Comparison of ENCODE assay signal across 9 mouse cellular contexts in the genomic region with DNA sequence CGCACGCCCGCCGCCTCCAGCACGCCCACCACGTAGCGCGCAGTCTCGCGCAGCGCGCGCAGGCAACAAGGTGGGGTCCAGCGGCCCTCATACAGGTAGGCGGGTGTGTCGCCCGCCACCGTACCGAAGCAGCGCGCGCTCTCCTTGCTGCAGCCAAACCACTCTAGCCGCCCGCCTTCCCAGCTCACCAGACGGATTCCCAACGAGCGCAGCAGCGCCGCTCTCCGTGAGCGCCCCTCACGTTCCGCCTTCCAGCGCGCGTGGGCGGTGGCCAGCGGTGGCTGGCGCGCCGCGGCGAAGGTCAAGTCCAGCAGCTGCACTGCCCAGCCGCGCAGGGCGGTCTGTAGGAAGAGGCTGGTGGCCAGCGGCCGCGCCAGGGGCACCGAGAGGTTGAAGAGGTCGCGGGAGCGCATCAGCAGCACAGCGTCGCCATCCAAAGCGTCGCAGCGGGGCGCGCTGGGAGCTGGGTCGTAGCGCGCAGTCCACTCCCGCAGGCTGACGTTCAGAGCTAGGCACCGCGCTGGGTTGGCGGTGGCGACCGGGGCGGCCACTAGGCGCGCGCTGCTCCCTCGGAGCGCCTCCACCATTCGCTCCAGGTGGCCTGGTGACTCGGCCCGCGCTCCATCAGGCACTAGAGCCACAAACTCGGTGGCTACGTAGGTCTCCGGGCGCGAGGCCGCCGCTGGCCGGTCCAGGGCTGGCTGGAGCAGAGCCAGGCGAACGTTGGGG. TPM values are rescaled to one million over a fixed set of nuclear protein-coding genes. Genes with fewer than 3 reads are reported as not detected.
DNase-seq lines count a peak whose midpoint lies in the region; ATAC-seq lines count a peak whose summit lies in the region.
"Had no signal": no experiment of that assay in that cellular context is flagged by ENCODE, and none has a peak within 500 bp of the region (broad histone marks: within the 10 kb centered on the region; RNA-seq: fewer than 3 reads in every experiment).

No protein-coding gene starts in this region.

- DNase-seq in kidney, postnatal 10 days = peak; percentile 56
- DNase-seq in kidney, adult 11 months = no peak
- DNase-seq in adrenal gland, postnatal 36 days = peak; percentile 53 to 60
- DNase-seq in embryonic facial prominence, embryonic 11.5 days (ENCODE audit: low spot score) = peak; percentile 72
- peak; percentile 80 for DNase-seq in midbrain, embryonic 14.5 days
- DNase-seq in thymus, postnatal 10 days (ENCODE audit: low spot score in 2 of 2) = no peak
- no peak for DNase-seq in thymus, postnatal 25 days

- H3K4me1 ChIP-seq in embryonic facial prominence, embryonic 11.5 days (ENCODE audit: control insufficient read depth, insufficient read depth, low read length) = peaks cover 4% of the 10 kb centered on the region
- peaks cover 20% of the 10 kb centered on the region for H3K4me1 ChIP-seq in intestine, embryonic 16.5 days (ENCODE audit: control insufficient read depth, insufficient read depth, low read length)
- peaks cover 35% of the 10 kb centered on the region for H3K4me1 ChIP-seq in midbrain, embryonic 14.5 days (ENCODE audit: control insufficient read depth, insufficient read depth, low read length)

- no peak overlapping the region for H3K27ac ChIP-seq in embryonic facial prominence, embryonic 11.5 days (replicated peaks; ENCODE audit: low read depth, low read length)
- no peak overlapping the region for H3K27ac ChIP-seq in intestine, embryonic 16.5 days (ENCODE audit: low read length)
- H3K27ac ChIP-seq in midbrain, embryonic 14.5 days (replicated peaks; ENCODE audit: low read depth, low read length) = peak overlapping the region; percentile 93
- H3K27ac ChIP-seq: macrophage had no signal

- peak; percentile 46; the same call in 1 of the 2 replicates for ATAC-seq in embryonic facial prominence, embryonic 11.5 days (replicated peaks; ENCODE audit: insufficient number of reproducible peaks, low FRiP score, low TSS enrichment, low read depth)
- ATAC-seq in intestine, embryonic 16.5 days = peak; percentile 36
- 0 out of 2 replicates have a peak, but pooled peaks have one; percentile 7 for ATAC-seq in midbrain, embryonic 14.5 days (ENCODE audit: low FRiP score, low TSS enrichment)

- peaks cover 19% of the 10 kb centered on the region; the same call in 1 of the 2 replicates for H3K27me3 ChIP-seq in embryonic facial prominence, embryonic 11.5 days (ENCODE audit: control insufficient read depth, insufficient read depth, low read length)
- H3K27me3 ChIP-seq in intestine, embryonic 16.5 days (replicated peaks; ENCODE audit: control insufficient read depth, insufficient read depth, low read length) = no peaks in the 10 kb centered on the region; the same call in 1 of the 2 replicates
- peaks cover 7% of the 10 kb centered on the region; the same call in 1 of the 2 replicates for H3K27me3 ChIP-seq in midbrain, embryonic 14.5 days (ENCODE audit: control insufficient read depth, insufficient read depth, low read length)

- peak overlapping the region; percentile 98 for H3K4me2 ChIP-seq in embryonic facial prominence, embryonic 11.5 days (ENCODE audit: low read depth, low read length)
- peak overlapping the region; percentile 62 for H3K4me2 ChIP-seq in intestine, embryonic 16.5 days (ENCODE audit: low read depth, low read length)
- H3K4me2 ChIP-seq in midbrain, embryonic 14.5 days (ENCODE audit: low read length) = peak overlapping the region; percentile 83

- no peaks in the 10 kb centered on the region for H3K9me3 ChIP-seq in embryonic facial prominence, embryonic 11.5 days (replicated peaks; ENCODE audit: control insufficient read depth, low read length)
- no peaks in the 10 kb centered on the region for H3K9me3 ChIP-seq in intestine, embryonic 16.5 days (ENCODE audit: control insufficient read depth, low read length)
- no peaks in the 10 kb centered on the region for H3K9me3 ChIP-seq in midbrain, embryonic 14.5 days (ENCODE audit: control insufficient read depth, low read length)

- peak overlapping the region; percentile 56 for H3K9ac ChIP-seq in embryonic facial prominence, embryonic 11.5 days (replicated peaks; ENCODE audit: low read length)
- H3K9ac ChIP-seq in intestine, embryonic 16.5 days (ENCODE audit: low read depth, low read length) = peak overlapping the region; percentile 43; the same call in 1 of the 2 replicates
- peak overlapping the region; percentile 78 for H3K9ac ChIP-seq in midbrain, embryonic 14.5 days (replicated peaks; ENCODE audit: low read length)

- peak overlapping the region; percentile 45 for H3K4me3 ChIP-seq in embryonic facial prominence, embryonic 11.5 days (ENCODE audit: low read depth, low read length)
- peak overlapping the region; percentile 33 for H3K4me3 ChIP-seq in intestine, embryonic 16.5 days (ENCODE audit: low read length)
- H3K4me3 ChIP-seq in midbrain, embryonic 14.5 days (replicated peaks; ENCODE audit: low read depth, low read length) = peak overlapping the region; percentile 54

- no peaks in the 10 kb centered on the region; the same call in 1 of the 2 replicates for H3K36me3 ChIP-seq in embryonic facial prominence, embryonic 11.5 days (replicated peaks; ENCODE audit: control insufficient read depth, insufficient read depth, low read depth, low read length)
- no peaks in the 10 kb centered on the region for H3K36me3 ChIP-seq in intestine, embryonic 16.5 days (ENCODE audit: control insufficient read depth, insufficient read depth, low read length)
- peaks cover 22% of the 10 kb centered on the region; the same call in 1 of the 2 replicates for H3K36me3 ChIP-seq in midbrain, embryonic 14.5 days (ENCODE audit: control insufficient read depth, insufficient read depth, low read length)

- 7% methylated on average over 84 of the region's 90 CpGs for WGBS in embryonic facial prominence, embryonic 11.5 days
- WGBS in intestine, embryonic 16.5 days = 24% methylated on average over 90 of the region's 90 CpGs
- WGBS in midbrain, embryonic 14.5 days = 6% methylated on average over 89 of the region's 90 CpGs

RNA-seq across cellular contexts. Expression of gene Strn4, which starts 4.6 kb away (rescaled TPM):
- 10 to 100 TPM; 66.5 to 67.5 TPM for total RNA-seq in adrenal gland, postnatal 36 days (2021)
- 102 and 121 TPM in 2 replicates for polyA plus RNA-seq in embryonic facial prominence, embryonic 11.5 days (2014; fragmentation: Nextera tagmentation; extraction: Ambion mirVana)
- 68.9 and 72.3 TPM in 2 replicates for polyA plus RNA-seq in intestine, embryonic 16.5 days (2015; fragmentation: Nextera tagmentation; extraction: Ambion mirVana)
- polyA plus RNA-seq in midbrain, embryonic 14.5 days (2014; fragmentation: Nextera tagmentation; extraction: Ambion mirVana) = 213 and 219 TPM in 2 replicates

RNA-seq across cellular contexts. Expression of gene Fkrp, which starts 5.4 kb away (rescaled TPM):
- 10 to 100 TPM; 24.8 to 26.8 TPM for total RNA-seq in adrenal gland, postnatal 36 days (2021)
- 21.0 and 24.9 TPM in 2 replicates for polyA plus RNA-seq in embryonic facial prominence, embryonic 11.5 days (2014; fragmentation: Nextera tagmentation; extraction: Ambion mirVana)
- 20.3 and 22.3 TPM in 2 replicates for polyA plus RNA-seq in intestine, embryonic 16.5 days (2015; fragmentation: Nextera tagmentation; extraction: Ambion mirVana)
- polyA plus RNA-seq in midbrain, embryonic 14.5 days (2014; fragmentation: Nextera tagmentation; extraction: Ambion mirVana) = 38.5 and 48.7 TPM in 2 replicates

RNA-seq across cellular contexts. Expression of gene Slc1a5, which starts 29.9 kb away (rescaled TPM):
- total RNA-seq in adrenal gland, postnatal 36 days (2021) = 100 to 1,000 TPM; 118 to 152 TPM
- polyA plus RNA-seq in embryonic facial prominence, embryonic 11.5 days (2014; fragmentation: Nextera tagmentation; extraction: Ambion mirVana) = 19.6 and 19.7 TPM in 2 replicates
- polyA plus RNA-seq in intestine, embryonic 16.5 days (2015; fragmentation: Nextera tagmentation; extraction: Ambion mirVana) = 44.5 and 49.0 TPM in 2 replicates
- 5.9 and 10.8 TPM in 2 replicates for polyA plus RNA-seq in midbrain, embryonic 14.5 days (2014; fragmentation: Nextera tagmentation; extraction: Ambion mirVana)

RNA-seq across cellular contexts. Expression of gene Prkd2, which starts 31.6 kb away (rescaled TPM):
- total RNA-seq in adrenal gland, postnatal 36 days (2021) = 10 to 100 TPM; 16.9 to 17.2 TPM
- polyA plus RNA-seq in embryonic facial prominence, embryonic 11.5 days (2014; fragmentation: Nextera tagmentation; extraction: Ambion mirVana) = 10.1 and 11.4 TPM in 2 replicates
- polyA plus RNA-seq in intestine, embryonic 16.5 days (2015; fragmentation: Nextera tagmentation; extraction: Ambion mirVana) = 10.3 and 11.5 TPM in 2 replicates
- 4.4 and 5.7 TPM in 2 replicates for polyA plus RNA-seq in midbrain, embryonic 14.5 days (2014; fragmentation: Nextera tagmentation; extraction: Ambion mirVana)

Comparison
In these comparisons a context has a peak if more than half of its experiments do, and no peak if none do; other contexts are left out.
1. DNase-seq: peak in kidney, postnatal 10 days (single experiment), adrenal gland, postnatal 36 days (2 of 2), embryonic facial prominence, embryonic 11.5 days (single experiment) and midbrain, embryonic 14.5 days (single experiment); none in kidney, adult 11 months (single experiment), thymus, postnatal 10 days (0 of 2) and thymus, postnatal 25 days (single experiment).
2. Peak in every context shown above with its lines, with median percentiles within 50 percentile points of each other: ATAC-seq, H3K4me2 ChIP-seq, H3K4me3 ChIP-seq and H3K9ac ChIP-seq.